Mouse (Mus musculus): ENCODE measurements at regions not wholly inside any gene's neighbourhood (a gene's known extent, or its start where the extent isn't known, plus 50 kb on each side); places are given as distances from the start of the nearest gene placed in this dataset.
A peak's percentile ranks its signal among the peaks of the same experiment; 100 is the strongest.

GRCm38 (mm10) chrX:143996716-143997115 lies 63.6 kb upstream of the Dcx start:
- peak in 1 of 2 experiments; percentile 42 for DNase-seq (ENCODE audit: low spot score in 2 of 2)

Measured in left cerebral cortex, adult 9 months (tissue).